8 mouse cellular contexts compared by ENCODE assay signal in genomic region chr4:41097871-41098576, GRCm38 (mm10). TPM values are rescaled to one million over a fixed set of nuclear protein-coding genes. Genes with fewer than 3 reads are reported as not detected.
DNase-seq lines count a peak whose midpoint lies in the region; ATAC-seq and TF ChIP-seq lines count a peak whose summit lies in the region.

Aqp3 (minus strand) TSS chr4:41098183.

- peaks cover 10% of the 10 kb centered on the region; the same call in 1 of the 2 replicates for H3K4me1 ChIP-seq in embryonic facial prominence, embryonic 12.5 days
- peaks cover 9% of the 10 kb centered on the region for H3K4me1 ChIP-seq in hindbrain, embryonic 16.5 days (ENCODE audit: control insufficient read depth, insufficient read depth, low read depth, low read length)
- H3K4me1 ChIP-seq in liver, embryonic 11.5 days (replicated peaks; ENCODE audit: control insufficient read depth, insufficient read depth, low read length): peaks cover 33% of the 10 kb centered on the region
- peaks cover 4% of the 10 kb centered on the region; the same call in 1 of the 2 replicates for H3K4me1 ChIP-seq in midbrain, postnatal 0 days (ENCODE audit: insufficient read depth, low read length)

- no peak within 1 kb of the TSS for H3K27ac ChIP-seq in embryonic facial prominence, embryonic 12.5 days
- no peak within 1 kb of the TSS for H3K27ac ChIP-seq in hindbrain, embryonic 16.5 days (ENCODE audit: low read depth, low read length)
- H3K27ac ChIP-seq in liver, embryonic 11.5 days (ENCODE audit: low read depth, low read length): no peak within 1 kb of the TSS
- no peak within 1 kb of the TSS for H3K27ac ChIP-seq in midbrain, postnatal 0 days (ENCODE audit: low read depth, low read length)

- WGBS in embryonic facial prominence, embryonic 12.5 days: 2% methylated on average over 42 of the region's 42 CpGs
- WGBS in hindbrain, embryonic 16.5 days: 1% methylated on average over 42 of the region's 42 CpGs
- WGBS in liver, embryonic 11.5 days: under 1% methylated on average over 42 of the region's 42 CpGs
- WGBS in midbrain, postnatal 0 days: under 1% methylated on average over 41 of the region's 42 CpGs

- DNase-seq in ovary, adult 18-20 months (ENCODE audit: low spot score): peak; percentile 23
- no peak for DNase-seq in ovary, postnatal 14 days (ENCODE audit: low spot score)
- DNase-seq in liver, embryonic 11.5 days (ENCODE audit: low spot score): peak; percentile 65
- peak; percentile 21 for DNase-seq in midbrain, postnatal 0 days (ENCODE audit: low spot score)
- DNase-seq in thymus, postnatal 36 days: peak; percentile 70 to 74
- no peak for DNase-seq in cerebellum, adult 11 months

- H3K4me2 ChIP-seq in embryonic facial prominence, embryonic 12.5 days (replicated peaks): peak within 1 kb of the TSS; percentile 89
- H3K4me2 ChIP-seq in hindbrain, embryonic 16.5 days (ENCODE audit: low read length): peak within 1 kb of the TSS; percentile 99
- H3K4me2 ChIP-seq in liver, embryonic 11.5 days: peak within 1 kb of the TSS; percentile 91
- peak within 1 kb of the TSS; percentile 94 for H3K4me2 ChIP-seq in midbrain, postnatal 0 days (ENCODE audit: low read depth, low read length, poor library complexity, severe bottlenecking)

- peak within 1 kb of the TSS; percentile 44 for H3K4me3 ChIP-seq in embryonic facial prominence, embryonic 12.5 days
- H3K4me3 ChIP-seq in hindbrain, embryonic 16.5 days (ENCODE audit: low read length): peak within 1 kb of the TSS; percentile 54
- peak within 1 kb of the TSS; percentile 56 for H3K4me3 ChIP-seq in liver, embryonic 11.5 days (ENCODE audit: low read depth, low read length)
- H3K4me3 ChIP-seq in midbrain, postnatal 0 days (ENCODE audit: low read depth, low read length): peak within 1 kb of the TSS; percentile 46

- no peaks in the 10 kb centered on the region for H3K36me3 ChIP-seq in embryonic facial prominence, embryonic 12.5 days
- H3K36me3 ChIP-seq in hindbrain, embryonic 16.5 days (ENCODE audit: control insufficient read depth, insufficient read depth, low read length): no peaks in the 10 kb centered on the region
- no peaks in the 10 kb centered on the region for H3K36me3 ChIP-seq in liver, embryonic 11.5 days (ENCODE audit: control insufficient read depth, insufficient read depth, low read length)
- H3K36me3 ChIP-seq in midbrain, postnatal 0 days (ENCODE audit: insufficient read depth, low read length): no peaks in the 10 kb centered on the region

- peak within 1 kb of the TSS; percentile 48; the same call in 1 of the 2 replicates for H3K9ac ChIP-seq in embryonic facial prominence, embryonic 12.5 days
- H3K9ac ChIP-seq in hindbrain, embryonic 16.5 days (ENCODE audit: low read depth, low read length): peak within 1 kb of the TSS; percentile 65
- H3K9ac ChIP-seq in liver, embryonic 11.5 days (ENCODE audit: low read depth, low read length): peak within 1 kb of the TSS; percentile 66
- peak within 1 kb of the TSS; percentile 66 for H3K9ac ChIP-seq in midbrain, postnatal 0 days (replicated peaks; ENCODE audit: low read length, poor library complexity, severe bottlenecking)

- H3K9me3 ChIP-seq in embryonic facial prominence, embryonic 12.5 days: no peaks in the 10 kb centered on the region
- H3K9me3 ChIP-seq in hindbrain, embryonic 16.5 days (ENCODE audit: control insufficient read depth, low read length): no peaks in the 10 kb centered on the region
- no peaks in the 10 kb centered on the region for H3K9me3 ChIP-seq in liver, embryonic 11.5 days (ENCODE audit: control insufficient read depth, low read length)
- H3K9me3 ChIP-seq in midbrain, postnatal 0 days (ENCODE audit: low read length): no peaks in the 10 kb centered on the region

- ATAC-seq in embryonic facial prominence, embryonic 12.5 days (ENCODE audit: insufficient number of reproducible peaks, insufficient read depth, low FRiP score, low TSS enrichment): no peak
- ATAC-seq in hindbrain, embryonic 16.5 days: peak; percentile 68
- ATAC-seq in liver, embryonic 11.5 days (replicated peaks; ENCODE audit: low FRiP score): peak; percentile 77
- ATAC-seq in midbrain, postnatal 0 days (ENCODE audit: low FRiP score): peak; percentile 65

- TF ChIP-seq CTCF in midbrain, postnatal 0 days (IDR thresholded peaks at IDR 0.05): no peak

- H3K27me3 ChIP-seq in embryonic facial prominence, embryonic 12.5 days: peaks cover 31% of the 10 kb centered on the region
- H3K27me3 ChIP-seq in hindbrain, embryonic 16.5 days (replicated peaks; ENCODE audit: control insufficient read depth, insufficient read depth, low read length): 0 out of 2 replicates have a peak, but pooled peaks cover 10% of the 10 kb centered on the region
- H3K27me3 ChIP-seq in liver, embryonic 11.5 days (replicated peaks; ENCODE audit: control insufficient read depth, insufficient read depth, low read length): peaks cover 36% of the 10 kb centered on the region
- H3K27me3 ChIP-seq in midbrain, postnatal 0 days (ENCODE audit: insufficient read depth, low read length): 0 out of 2 replicates have a peak, but pooled peaks cover 4% of the 10 kb centered on the region

RNA-seq across cellular contexts. Expression of gene Aqp3, which starts in this region (rescaled TPM):
- 2.1 and 2.7 TPM in 2 replicates for polyA plus RNA-seq in embryonic facial prominence, embryonic 12.5 days (2016; fragmentation: Nextera tagmentation; extraction: Ambion mirVana)
- 0.16 TPM in 1 of 2 replicates, not detected in the other for polyA plus RNA-seq in hindbrain, embryonic 16.5 days (2015; fragmentation: Nextera tagmentation; extraction: Ambion mirVana)
- 12.7 and 15.7 TPM in 2 replicates for polyA plus RNA-seq in liver, embryonic 11.5 days (2014; fragmentation: Nextera tagmentation; extraction: Ambion mirVana)
- total RNA-seq in midbrain, postnatal 0 days (2014; rRNA removed): 1.1 TPM in 1 of 2 replicates, not detected in the other
- polyA plus RNA-seq in midbrain, postnatal 0 days (2015; fragmentation: Nextera tagmentation; extraction: Ambion mirVana): 0.25 and 0.47 TPM in 2 replicates

Comparison
In these comparisons a context has a peak if more than half of its experiments do, and no peak if none do; other contexts are left out.
1. DNase-seq: peak in ovary, adult 18-20 months (single experiment), liver, embryonic 11.5 days (single experiment), midbrain, postnatal 0 days (single experiment) and thymus, postnatal 36 days (2 of 2); none in ovary, postnatal 14 days (single experiment) and cerebellum, adult 11 months (single experiment).
2. Peak in ATAC-seq, H3K4me3 ChIP-seq, H3K9ac ChIP-seq and H3K4me2 ChIP-seq in hindbrain, embryonic 16.5 days; RNA of the gene not detected or under 1 TPM.
3. Peak in every context shown above with its lines, with median percentiles within 50 percentile points of each other: H3K4me2 ChIP-seq, H3K4me3 ChIP-seq and H3K9ac ChIP-seq.